Mouse (Mus musculus) liver, embryonic 15.5 days (tissue): ENCODE measurements around the gene Dync1li2. TPM values are rescaled to one million over a fixed set of nuclear protein-coding genes. Genes with fewer than 3 reads are reported as not detected.

ENCODE experiments used
- ATAC-seq: fragments of 200-750 bp; cut with Nextera tagmentation; 2 replicates; pipeline ENCODE4 v1.8.0; 2017; ENCODE audit warnings: moderate number of reproducible peaks, mild to moderate bottlenecking, moderate library complexity; ENCODE audit not compliant: insufficient read depth
- H3K27ac ChIP-seq: fragments of 300-500 bp; sonication (generic); replicated peaks from 2 replicates; pipeline ENCODE4 v1.5.1; 2015; ENCODE audit warnings: mild to moderate bottlenecking, inconsistent platforms
- H3K27me3 ChIP-seq: fragments of 300-500 bp; sonication (generic); 2 replicates; pipeline ENCODE4 v1.6.1; 2015; ENCODE audit warnings: mild to moderate bottlenecking, inconsistent platforms
- H3K36me3 ChIP-seq: fragments of 300-500 bp; sonication (generic); replicated peaks from 2 replicates; pipeline ENCODE4 v1.6.1; 2015; ENCODE audit warnings: moderate library complexity, mild to moderate bottlenecking, inconsistent platforms
- H3K4me1 ChIP-seq: fragments of 300-500 bp; sonication (generic); replicated peaks from 2 replicates; pipeline ENCODE4 v1.6.1; 2015; ENCODE audit warnings: inconsistent platforms
- H3K4me2 ChIP-seq: fragments of 300-500 bp; sonication (generic); 2 replicates; pipeline ENCODE4 v1.6.1; 2015; ENCODE audit warnings: moderate library complexity, mild to moderate bottlenecking, inconsistent platforms
- H3K4me3 ChIP-seq: fragments of 300-500 bp; sonication (generic); replicated peaks from 2 replicates; pipeline ENCODE4 v1.5.1; 2015; ENCODE audit warnings: mild to moderate bottlenecking, inconsistent platforms
- H3K9ac ChIP-seq: fragments of 300-500 bp; sonication (generic); 2 replicates; pipeline ENCODE4 v1.6.1; 2015; ENCODE audit warnings: moderate library complexity, mild to moderate bottlenecking, inconsistent platforms
- H3K9me3 ChIP-seq: fragments of 300-500 bp; sonication (generic); replicated peaks from 2 replicates; pipeline ENCODE4 v1.6.1; 2016; ENCODE audit warnings: inconsistent platforms
- WGBS: fragments of 180-500 bp; shearing (Covaris S2); methylation state at CpG from one replicate; pipeline ENCODE4 v1.1.7; 2015; ENCODE audit warnings: mixed read lengths; ENCODE audit not compliant: insufficient replicate concordance; 5-methylcytosine and 5-hydroxymethylcytosine counted together
- polyA plus RNA-seq: library from polyadenylated mRNA; unstranded; fragments of >200 nt; fragmentation: Nextera tagmentation; extraction: Ambion mirVana; gene quantifications from 2 replicates; pipeline ENCODE4 v1.2.1, GENCODE M21; 2015

Dync1li2 gene
- polyA plus RNA-seq, 1 experiment from 2014 or later: 11.5 TPM

DNA sequence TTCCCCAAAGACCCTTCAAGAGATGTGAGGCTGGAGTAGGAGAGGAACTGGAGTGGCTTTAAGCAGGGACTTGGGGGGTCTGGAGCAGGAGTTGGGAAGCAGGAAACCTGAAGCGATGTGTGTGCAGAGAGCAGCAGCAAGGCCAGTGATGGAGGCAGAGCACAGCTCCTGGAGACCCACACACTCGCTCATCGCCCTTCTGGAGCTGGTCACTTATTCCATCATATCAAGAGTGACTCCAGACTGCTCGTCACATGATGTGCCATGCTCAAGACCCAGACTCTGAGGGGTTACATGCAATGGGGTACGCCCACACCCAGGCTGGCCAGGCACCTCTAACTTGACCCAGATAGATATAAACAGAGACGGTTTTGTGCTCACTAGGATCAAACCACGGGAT is 62.6 kb downstream of the Dync1li2 start:
- ATAC-seq: no peak
- Histone ChIP-seq H3K9ac (no peak overlapping the region), H3K27ac (no peak overlapping the region), H3K4me2 (no peak overlapping the region), H3K4me1 (peaks cover 10% of the 10 kb centered on the region; the same call in 1 of the 2 replicates), H3K27me3 (no peaks in the 10 kb centered on the region), H3K9me3 (no peaks in the 10 kb centered on the region), H3K36me3 (no peaks in the 10 kb centered on the region), H3K4me3 (no peak overlapping the region)
- WGBS: 58% methylated on average over 7 of the region's 7 CpGs

DNA sequence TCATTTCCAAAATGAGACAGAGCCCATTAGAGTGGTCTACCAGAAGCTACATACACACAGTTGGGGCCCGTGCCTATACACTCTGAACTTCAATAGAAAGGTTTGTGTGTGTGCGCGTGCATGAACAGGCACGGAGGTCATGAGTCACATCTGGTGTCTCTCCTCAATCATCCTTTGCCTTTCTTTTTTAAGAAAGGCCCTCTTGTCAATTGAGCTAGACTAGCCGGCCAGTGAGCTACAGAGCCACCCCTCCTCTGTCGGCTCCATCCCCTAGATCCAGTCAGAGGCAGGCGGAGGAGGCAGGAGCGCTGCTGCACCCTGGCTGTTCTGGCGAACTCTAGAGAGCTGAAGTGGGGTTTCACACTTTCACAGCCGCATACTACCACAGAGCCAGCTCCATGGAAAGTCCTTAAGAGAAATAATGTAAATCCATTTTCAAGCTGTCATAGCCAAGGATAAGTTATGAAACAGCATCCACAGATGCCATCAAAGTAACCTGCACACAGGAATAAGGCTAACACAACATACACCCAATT is 63.5 kb downstream of the Dync1li2 start:
- Histone ChIP-seq H3K4me2 (no peak overlapping the region), H3K4me1 (peaks cover 9% of the 10 kb centered on the region; the same call in 1 of the 2 replicates), H3K27ac (no peak overlapping the region), H3K36me3 (no peaks in the 10 kb centered on the region), H3K27me3 (no peaks in the 10 kb centered on the region), H3K4me3 (no peak overlapping the region), H3K9me3 (no peaks in the 10 kb centered on the region), H3K9ac (no peak overlapping the region)
- ATAC-seq: no peak
- WGBS: 76% methylated on average over 10 of the region's 10 CpGs

DNA sequence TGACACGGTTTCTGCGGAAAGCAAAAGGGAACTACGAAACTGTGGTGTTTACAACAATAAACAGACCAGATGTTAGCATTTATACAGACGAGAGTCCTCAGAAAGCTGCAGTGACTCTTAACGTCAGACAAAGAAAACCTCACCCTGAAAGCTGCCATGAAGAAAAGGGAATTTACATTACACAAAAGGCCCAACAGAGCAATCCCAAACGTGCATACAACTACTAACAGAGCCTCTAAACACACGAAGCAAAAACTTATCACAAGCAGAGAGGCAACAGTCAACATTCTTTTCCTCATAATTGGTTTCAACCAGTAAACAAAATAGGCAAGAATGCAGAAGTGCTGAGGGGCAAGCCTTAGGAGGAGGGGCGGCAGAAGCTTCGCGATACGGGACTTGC is 66.2 kb downstream of the Dync1li2 start:
- Histone ChIP-seq H3K9ac (no peak overlapping the region), H3K4me3 (no peak overlapping the region), H3K4me2 (no peak overlapping the region), H3K27me3 (no peaks in the 10 kb centered on the region), H3K36me3 (no peaks in the 10 kb centered on the region), H3K9me3 (no peaks in the 10 kb centered on the region), H3K4me1 (peaks cover 5% of the 10 kb centered on the region; the same call in 1 of the 2 replicates), H3K27ac (no peak overlapping the region)
- WGBS: 68% methylated on average over 11 of the region's 11 CpGs
- no peak for ATAC-seq

DNA sequence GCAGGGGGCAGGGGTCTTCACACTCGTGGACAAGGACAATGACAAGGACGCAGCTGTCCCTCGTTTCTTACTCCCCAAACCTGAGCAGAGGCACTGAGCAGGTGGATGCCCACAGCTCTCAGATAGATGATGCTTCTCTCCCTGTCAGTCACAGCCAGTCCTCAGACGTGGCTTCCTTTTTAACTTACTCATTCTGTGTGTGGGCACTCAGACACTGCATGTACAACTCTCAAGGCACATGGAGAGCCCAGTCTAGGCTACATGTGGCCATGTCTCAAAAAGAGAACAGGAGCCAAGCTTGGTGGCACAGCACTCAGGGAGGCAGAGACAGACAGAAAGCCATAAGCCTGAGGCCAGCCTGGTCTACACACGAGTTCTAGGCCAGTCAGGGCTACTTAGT is 66.9 kb downstream of the Dync1li2 start:
- H3K4me1 ChIP-seq: peaks cover 5% of the 10 kb centered on the region; the same call in 1 of the 2 replicates

DNA sequence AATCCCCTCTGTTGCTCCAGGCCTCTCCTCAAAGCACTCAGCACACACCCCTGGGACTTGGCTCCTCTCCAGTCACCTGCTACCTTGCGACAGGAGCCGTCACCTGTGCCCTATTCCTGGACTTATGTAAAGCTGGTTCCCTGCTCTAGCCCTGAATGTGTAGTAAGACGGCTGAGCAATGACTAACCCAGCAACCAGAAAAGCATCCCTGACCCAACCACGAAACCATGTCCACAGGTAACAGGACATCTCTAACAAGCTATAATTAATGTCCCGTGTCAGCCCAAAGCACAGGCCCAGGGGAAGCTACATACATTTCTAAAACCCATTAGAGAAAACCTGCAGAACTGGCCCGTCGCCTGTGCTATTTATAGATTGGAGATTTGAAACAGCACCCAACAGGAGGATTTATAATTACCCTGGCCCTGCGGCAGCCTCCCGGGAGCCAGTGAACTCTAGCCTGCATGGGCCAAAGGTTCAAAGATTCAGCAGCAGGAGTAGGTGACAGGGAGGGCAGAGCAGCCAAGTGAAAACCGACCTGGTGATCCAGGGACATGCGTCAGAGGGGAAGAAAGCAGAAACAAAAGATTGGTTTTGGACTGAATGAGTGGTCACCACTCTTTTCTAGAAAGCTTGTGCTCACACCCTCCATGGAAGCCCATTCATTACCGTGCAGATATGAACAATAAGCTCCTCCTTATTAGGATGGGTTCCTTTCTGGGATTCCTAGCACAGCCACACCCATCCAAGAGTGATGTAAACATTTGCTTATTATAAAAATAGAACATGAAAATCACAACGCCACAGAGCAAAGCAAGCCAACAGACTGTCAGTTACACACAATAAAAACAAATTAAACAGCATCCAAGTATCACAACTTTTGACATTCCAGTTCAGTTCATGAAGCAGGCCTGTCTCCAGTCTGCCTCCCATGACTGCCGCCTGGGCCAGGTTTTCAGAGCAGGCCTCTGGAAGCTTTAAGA is 67.7 kb downstream of the Dync1li2 start:
- peak overlapping the region; percentile 20; the same call in 1 of the 2 replicates for H3K4me2 ChIP-seq
- H3K27me3 ChIP-seq: no peaks in the 10 kb centered on the region
- H3K4me1 ChIP-seq: peaks cover 5% of the 10 kb centered on the region; the same call in 1 of the 2 replicates
- H3K36me3 ChIP-seq: no peaks in the 10 kb centered on the region
- H3K9me3 ChIP-seq: no peaks in the 10 kb centered on the region
- WGBS: 52% methylated on average over 14 of the region's 14 CpGs
- no peak overlapping the region for H3K9ac ChIP-seq
- peak overlapping the region; percentile 51; the same call in 1 of the 2 replicates for H3K27ac ChIP-seq
- H3K4me3 ChIP-seq: no peak overlapping the region
- peak; percentile 63 for ATAC-seq

More for the DNA sequence above, 66.9 kb downstream of the Dync1li2 start:
- no peak overlapping the region for H3K4me3 ChIP-seq
- H3K27ac ChIP-seq: 0 out of 2 replicates have a peak overlapping the region, but pooled peaks have one; percentile 51
- no peak overlapping the region for H3K4me2 ChIP-seq
- H3K9ac ChIP-seq: no peak overlapping the region
- no peaks in the 10 kb centered on the region for H3K9me3 ChIP-seq
- H3K27me3 ChIP-seq: no peaks in the 10 kb centered on the region
- 53% methylated on average over 5 of the region's 5 CpGs for WGBS
- ATAC-seq: no peak
- no peaks in the 10 kb centered on the region for H3K36me3 ChIP-seq

DNA sequence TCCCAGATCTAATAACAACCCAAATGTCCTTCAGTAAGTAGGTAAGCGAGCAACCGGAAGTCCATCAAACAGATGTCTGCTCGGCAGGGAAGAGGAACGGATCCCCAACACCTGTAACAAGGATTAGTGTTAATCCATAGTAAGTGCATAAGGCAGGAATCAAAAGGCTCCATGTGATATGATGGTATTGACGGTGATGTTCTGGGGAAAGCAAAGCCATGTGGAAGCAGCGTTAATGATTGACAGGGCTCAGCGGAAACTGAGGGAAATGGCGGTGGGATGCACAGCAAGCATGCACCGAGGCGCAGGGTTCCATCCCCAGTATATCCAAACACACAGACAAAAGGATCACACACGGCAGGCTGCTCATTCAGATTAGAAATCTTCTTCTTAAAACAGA is 68.6 kb downstream of the Dync1li2 start:
- Histone ChIP-seq H3K36me3 (no peaks in the 10 kb centered on the region), H3K9ac (no peak overlapping the region), H3K27ac (no peak overlapping the region), H3K4me1 (peaks cover 5% of the 10 kb centered on the region; the same call in 1 of the 2 replicates), H3K27me3 (no peaks in the 10 kb centered on the region), H3K9me3 (no peaks in the 10 kb centered on the region), H3K4me2 (no peak overlapping the region), H3K4me3 (no peak overlapping the region)
- WGBS: 72% methylated on average over 11 of the region's 11 CpGs
- ATAC-seq: no peak

DNA sequence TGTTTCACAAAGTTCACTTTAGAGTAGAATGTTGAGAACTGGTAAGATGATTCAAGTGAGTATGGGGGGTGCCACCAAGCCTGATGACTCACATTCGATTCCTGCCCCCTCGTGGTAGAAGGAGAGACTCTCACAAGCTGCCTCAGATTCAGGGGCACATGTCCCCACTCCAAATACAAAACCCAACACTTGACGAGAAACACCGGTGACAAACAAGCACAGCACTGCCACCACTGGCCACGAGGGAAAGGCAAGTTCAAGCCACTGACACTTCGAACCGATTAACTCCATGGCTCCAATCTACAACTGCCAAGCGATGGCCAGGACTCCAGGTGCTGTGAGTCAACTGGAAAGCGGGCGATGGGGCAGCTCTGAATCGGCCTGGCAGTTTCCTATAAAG is 69.1 kb downstream of the Dync1li2 start:
- peaks cover 5% of the 10 kb centered on the region; the same call in 1 of the 2 replicates for H3K4me1 ChIP-seq
- 67% methylated on average over 11 of the region's 11 CpGs for WGBS
- H3K27ac ChIP-seq: no peak overlapping the region
- no peak overlapping the region for H3K9ac ChIP-seq
- no peaks in the 10 kb centered on the region for H3K27me3 ChIP-seq
- no peak for ATAC-seq
- no peak overlapping the region for H3K4me3 ChIP-seq
- H3K4me2 ChIP-seq: no peak overlapping the region
- H3K36me3 ChIP-seq: no peaks in the 10 kb centered on the region
- H3K9me3 ChIP-seq: no peaks in the 10 kb centered on the region

DNA sequence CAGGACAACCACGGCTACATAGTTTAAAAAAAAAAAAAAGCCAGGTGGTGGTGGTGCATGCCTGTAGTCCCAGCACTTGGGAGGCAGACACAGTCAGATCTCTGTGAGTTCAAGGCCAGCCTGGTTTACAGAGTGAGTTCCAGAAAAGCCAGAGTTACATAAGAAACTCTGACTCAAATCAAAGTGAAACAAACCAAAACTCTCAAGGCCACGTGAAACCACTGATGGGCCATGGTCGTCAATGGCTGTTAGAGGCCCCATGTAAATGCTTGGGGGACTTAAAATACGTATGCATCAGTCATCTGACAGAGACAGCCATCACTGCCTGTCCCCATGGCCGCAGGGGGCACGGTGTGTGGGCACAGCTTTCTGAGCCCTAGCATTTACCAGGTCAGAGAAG is 71.7 kb downstream of the Dync1li2 start:
- no peak for ATAC-seq

DNA sequence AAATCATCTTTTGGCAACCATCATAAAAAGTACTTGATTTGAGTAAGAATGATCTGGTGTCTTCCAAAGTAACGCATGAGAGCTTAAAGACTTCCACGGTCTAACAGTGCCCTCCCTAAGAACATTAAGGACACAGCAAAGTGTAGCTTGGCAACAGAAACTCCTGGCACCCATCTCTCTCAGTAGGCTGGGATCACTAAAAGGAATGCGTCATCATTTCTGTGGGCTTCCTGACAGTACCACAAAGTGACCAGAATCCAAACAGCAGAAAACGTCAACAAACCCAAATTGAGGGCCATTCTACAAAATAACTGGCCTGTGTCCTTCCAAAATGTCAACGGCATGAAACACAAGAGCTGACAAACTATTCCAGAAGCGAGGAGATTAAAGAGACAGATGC is 72.8 kb downstream of the Dync1li2 start:
- Histone ChIP-seq H3K4me3 (no peak overlapping the region), H3K9ac (no peak overlapping the region), H3K9me3 (no peaks in the 10 kb centered on the region), H3K4me1 (0 out of 2 replicates have a peak, but pooled peaks cover 3% of the 10 kb centered on the region), H3K36me3 (no peaks in the 10 kb centered on the region), H3K27ac (no peak overlapping the region), H3K4me2 (no peak overlapping the region), H3K27me3 (no peaks in the 10 kb centered on the region)
- no peak for ATAC-seq
- 56% methylated on average over 6 of the region's 6 CpGs for WGBS

More for the DNA sequence above, 71.7 kb downstream of the Dync1li2 start:
- Histone ChIP-seq H3K27ac (no peak overlapping the region), H3K36me3 (no peaks in the 10 kb centered on the region), H3K4me1 (peaks cover 5% of the 10 kb centered on the region; the same call in 1 of the 2 replicates), H3K27me3 (no peaks in the 10 kb centered on the region), H3K4me2 (no peak overlapping the region), H3K9me3 (no peaks in the 10 kb centered on the region), H3K9ac (no peak overlapping the region), H3K4me3 (no peak overlapping the region)
- 65% methylated on average over 6 of the region's 6 CpGs for WGBS

DNA sequence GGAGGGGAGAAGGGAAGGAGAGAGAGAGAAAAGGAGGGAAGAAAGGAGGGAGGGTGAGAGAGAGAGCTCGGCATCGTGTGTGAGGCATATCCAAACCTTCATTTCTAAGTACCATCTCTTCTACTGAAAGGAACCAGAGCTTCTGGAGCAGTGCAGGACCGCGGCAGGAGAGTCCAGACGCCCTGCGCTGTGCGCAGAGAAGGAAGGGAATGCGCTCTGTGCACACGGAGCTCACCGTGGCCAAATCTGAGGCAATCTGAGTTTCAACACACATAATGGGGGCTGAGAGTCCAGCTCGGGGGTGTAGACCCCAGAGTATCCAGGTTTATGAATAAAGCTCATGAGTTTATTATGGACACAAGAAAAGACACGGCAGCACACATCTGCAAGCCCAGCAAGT is 73.3 kb downstream of the Dync1li2 start:
- Histone ChIP-seq H3K36me3 (no peaks in the 10 kb centered on the region), H3K27me3 (no peaks in the 10 kb centered on the region), H3K9ac (no peak overlapping the region), H3K9me3 (no peaks in the 10 kb centered on the region), H3K4me2 (no peak overlapping the region), H3K4me1 (0 out of 2 replicates have a peak, but pooled peaks cover 3% of the 10 kb centered on the region), H3K27ac (no peak overlapping the region), H3K4me3 (no peak overlapping the region)
- ATAC-seq: no peak
- 73% methylated on average over 12 of the region's 12 CpGs for WGBS
